Mouse (Mus musculus) stomach, adult 2 months (tissue): ENCODE results near the gene Vmn1r173. TPM values are rescaled to one million over a fixed set of nuclear protein-coding genes. Genes with fewer than 3 reads are reported as not detected.

Experiments
- polyA plus RNA-seq: library from polyadenylated mRNA; depleted of rRNA; stranded (reverse); fragments of >200 nt; gene quantifications from 2 replicates; pipeline ENCODE4 v1.2.3, GENCODE M21; 2012; rRNA removed

The Vmn1r173 gene
- not detected in 2 replicates for polyA plus RNA-seq

GRCm38 (mm10) chr7:23700403-23700802, at the start of gene Vmn1r173:
Gene Vmn1r173 (plus strand): TSS chr7:23700703.

DNA sequence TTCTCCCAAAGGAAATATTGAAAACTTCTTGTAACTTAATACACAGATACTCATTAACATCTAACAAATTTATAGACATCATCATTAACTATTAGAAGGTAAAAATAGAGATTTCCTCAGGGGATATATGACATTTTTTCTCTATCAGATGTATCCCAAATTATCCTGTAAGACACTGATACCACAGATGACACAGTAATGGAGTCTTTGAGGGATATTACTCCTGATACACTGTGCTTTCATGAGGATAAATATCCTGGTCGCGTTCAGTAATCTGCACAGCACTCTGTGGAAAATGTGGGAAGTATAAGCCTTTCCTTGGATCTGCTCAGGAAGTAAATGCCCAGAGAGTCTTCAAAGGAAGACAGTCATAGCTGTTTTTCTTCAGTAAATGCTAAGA, 42.5 kb upstream of the Vmn1r173 start, which contains the start of gene Vmn1r172:
TSS of gene Vmn1r172 (plus strand) at position 301 of the 400 bp plus-strand sequence.

DNA sequence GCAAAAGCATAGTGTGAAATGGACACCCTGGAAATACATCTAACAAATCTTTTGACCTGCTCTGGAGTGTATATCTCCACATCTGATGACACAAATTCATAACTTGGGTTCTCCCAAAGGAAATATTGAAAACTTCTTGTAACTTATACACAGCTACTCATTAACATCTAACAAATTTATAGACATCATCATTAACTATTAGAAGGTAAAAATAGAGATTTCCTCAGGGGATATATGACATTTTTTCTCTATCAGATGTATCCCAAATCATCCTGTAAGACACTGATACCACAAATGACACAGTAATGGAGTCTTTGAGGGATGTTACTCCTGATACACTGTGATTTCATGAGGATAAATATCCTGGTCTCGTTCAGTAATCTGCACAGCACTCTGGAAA, 51.5 kb downstream of the Vmn1r173 start, which contains the start of gene Vmn1r174:
TSS of gene Vmn1r174 (plus strand) at position 301 of the 400 bp plus-strand sequence.

Other genes starting within 250 kb of the Vmn1r173 start
- gene Vmn1r167, start 193.5 kb upstream of the Vmn1r173 start, polyA plus RNA-seq = not detected in 2 replicates
- not detected in 2 replicates for gene Vmn1r168, start 161.0 kb upstream of the Vmn1r173 start, polyA plus RNA-seq
- gene Vmn1r169, start 125.2 kb upstream of the Vmn1r173 start, polyA plus RNA-seq = not detected in 2 replicates
- gene Vmn1r170, start 94.5 kb upstream of the Vmn1r173 start, polyA plus RNA-seq = not detected in 2 replicates
- not detected in 2 replicates for gene Vmn1r171, start 70.0 kb upstream of the Vmn1r173 start, polyA plus RNA-seq
- gene Vmn1r172, start 42.4 kb upstream of the Vmn1r173 start, polyA plus RNA-seq = not detected in 2 replicates
- gene Vmn1r174, start 51.6 kb downstream of the Vmn1r173 start, polyA plus RNA-seq = not detected in 2 replicates
- not detected in 2 replicates for gene Vmn1r175, start 109.9 kb downstream of the Vmn1r173 start, polyA plus RNA-seq
- gene Vmn1r176, start 136.7 kb downstream of the Vmn1r173 start, polyA plus RNA-seq = not detected in 2 replicates
- gene Vmn1r177, start 165.7 kb downstream of the Vmn1r173 start, polyA plus RNA-seq = not detected in 2 replicates
- gene Vmn1r178, start 191.3 kb downstream of the Vmn1r173 start, polyA plus RNA-seq = not detected in 2 replicates
- not detected in 2 replicates for gene Vmn1r179, start 226.3 kb downstream of the Vmn1r173 start, polyA plus RNA-seq
- gene Vmn1r180, start 249.9 kb downstream of the Vmn1r173 start, polyA plus RNA-seq = not detected in 2 replicates